Mouse (Mus musculus) midbrain, embryonic 14.5 days (tissue): ENCODE results near the gene Plxnb1. TPM values are rescaled to one million over a fixed set of nuclear protein-coding genes. Genes with fewer than 3 reads are reported as not detected.
A peak's percentile ranks its signal among the peaks of the same experiment; 100 is the strongest.

ENCODE experiments used
- ATAC-seq: fragments of 200-750 bp; cut with Nextera tagmentation; 2 replicates; pipeline ENCODE4 v1.8.0; 2017; ENCODE audit warnings: moderate number of reproducible peaks, moderate library complexity; ENCODE audit not compliant: low FRiP score, low TSS enrichment
- DNase-seq: peaks from one replicate; pipeline ENCODE4 v3.0.0-alpha.2; 2015
- H3K27ac ChIP-seq: fragments of 300-500 bp; sonication (generic); replicated peaks from 2 replicates; pipeline ENCODE4 v1.5.1; 2014; ENCODE audit warnings: mild to moderate bottlenecking, low read depth, low read length, moderate library complexity
- H3K27me3 ChIP-seq: fragments of 300-500 bp; sonication (generic); 2 replicates; pipeline ENCODE4 v1.6.1; 2014; ENCODE audit warnings: low read length, control low read depth, mixed read lengths; ENCODE audit not compliant: control insufficient read depth, insufficient read depth
- H3K36me3 ChIP-seq: fragments of 300-500 bp; sonication (generic); 2 replicates; pipeline ENCODE4 v1.6.1; 2014; ENCODE audit warnings: low read length, control low read depth; ENCODE audit not compliant: control insufficient read depth, insufficient read depth
- H3K4me1 ChIP-seq: fragments of 300-500 bp; sonication (generic); 2 replicates; pipeline ENCODE4 v1.6.1; 2014; ENCODE audit warnings: mild to moderate bottlenecking, antibody characterized with exemption, low read length, control low read depth; ENCODE audit not compliant: control insufficient read depth, insufficient read depth
- H3K4me2 ChIP-seq: fragments of 300-500 bp; sonication (generic); 2 replicates; pipeline ENCODE4 v1.6.1; 2014; ENCODE audit warnings: mild to moderate bottlenecking, low read length, moderate library complexity
- H3K4me3 ChIP-seq: fragments of 300-500 bp; sonication (generic); replicated peaks from 2 replicates; pipeline ENCODE4 v1.5.1; 2014; ENCODE audit warnings: low read depth, low read length
- H3K9ac ChIP-seq: fragments of 300-500 bp; sonication (generic); replicated peaks from 2 replicates; pipeline ENCODE4 v1.6.1; 2014; ENCODE audit warnings: mild to moderate bottlenecking, low read length, moderate library complexity
- H3K9me3 ChIP-seq: fragments of 300-500 bp; sonication (generic); 2 replicates; pipeline ENCODE4 v1.6.1; 2016; ENCODE audit warnings: low read length, control low read depth, mixed read lengths; ENCODE audit not compliant: control insufficient read depth
- WGBS: fragments of 180-500 bp; shearing (Covaris S2); extraction: QIAGEN DNeasy Blood & Tissue Kit; methylation state at CpG from one replicate; pipeline ENCODE4 v1.1.7; 2014; 5-methylcytosine and 5-hydroxymethylcytosine counted together
- polyA plus RNA-seq: library from polyadenylated mRNA; unstranded; fragments of >200 nt; fragmentation: Nextera tagmentation; extraction: Ambion mirVana; gene quantifications from 2 replicates; pipeline ENCODE4 v1.2.1, GENCODE M21; 2014

Gene Plxnb1
- polyA plus RNA-seq, 1 experiment from 2014 or later = 21.7 TPM

- WGBS = 4% methylated on average over 9 of the region's 9 CpGs
- H3K4me1 ChIP-seq = peaks cover 39% of the 10 kb centered on the region
- no peak; the same call in 1 of the 2 replicates for ATAC-seq
Measured at GRCm38 (mm10) chr9:109096251-109096661, 1.1 kb downstream of the Plxnb1 start.

GRCm38 (mm10) chr9:109096856-109097255, 1.7 kb downstream of the Plxnb1 start:
- peak overlapping the region; percentile 100 for H3K27ac ChIP-seq

More at GRCm38 (mm10) chr9:109096251-109096661, 1.1 kb downstream of the Plxnb1 start:
- peak overlapping the region; percentile 76 for H3K4me3 ChIP-seq
- H3K4me2 ChIP-seq = peak overlapping the region; percentile 97
- H3K27ac ChIP-seq = peak overlapping the region; percentile 100
- H3K27me3 ChIP-seq = no peaks in the 10 kb centered on the region
- H3K9me3 ChIP-seq = no peaks in the 10 kb centered on the region
- H3K9ac ChIP-seq = peak overlapping the region; percentile 97
- peaks cover 29% of the 10 kb centered on the region for H3K36me3 ChIP-seq
- no peak for DNase-seq

GRCm38 (mm10) chr9:109097291-109097690, 2.1 kb downstream of the Plxnb1 start:
- Histone ChIP-seq H3K4me2 (peak overlapping the region; percentile 97), H3K4me1 (peaks cover 39% of the 10 kb centered on the region), H3K36me3 (peaks cover 28% of the 10 kb centered on the region), H3K27ac (peak overlapping the region; percentile 100), H3K9me3 (no peaks in the 10 kb centered on the region), H3K27me3 (no peaks in the 10 kb centered on the region), H3K9ac (peak overlapping the region; percentile 97), H3K4me3 (peak overlapping the region; percentile 76)
- 6% methylated on average over 6 of the region's 6 CpGs for WGBS
- no peak for ATAC-seq
- DNase-seq = peak; percentile 30

More at GRCm38 (mm10) chr9:109096856-109097255, 1.7 kb downstream of the Plxnb1 start:
- H3K4me2 ChIP-seq = peak overlapping the region; percentile 97
- peak overlapping the region; percentile 97 for H3K9ac ChIP-seq
- peaks cover 39% of the 10 kb centered on the region for H3K4me1 ChIP-seq
- ATAC-seq (no peak), DNase-seq (peak; percentile 55)
- H3K4me3 ChIP-seq = peak overlapping the region; percentile 76
- no peaks in the 10 kb centered on the region for H3K9me3 ChIP-seq
- H3K27me3 ChIP-seq = no peaks in the 10 kb centered on the region
- H3K36me3 ChIP-seq = peaks cover 27% of the 10 kb centered on the region
- 10% methylated on average over 6 of the region's 6 CpGs for whole genome bisulfite sequencing

- H3K36me3 ChIP-seq = peaks cover 34% of the 10 kb centered on the region
- H3K9ac ChIP-seq = peak overlapping the region; percentile 97
- H3K4me1 ChIP-seq = peaks cover 39% of the 10 kb centered on the region
- peak; percentile 48 for DNase-seq
- no peak for ATAC-seq
- H3K4me3 ChIP-seq = peak overlapping the region; percentile 76
- no peaks in the 10 kb centered on the region for H3K27me3 ChIP-seq
- peak overlapping the region; percentile 97 for H3K4me2 ChIP-seq
- 52% methylated on average over 5 of the region's 5 CpGs for WGBS
- no peaks in the 10 kb centered on the region for H3K9me3 ChIP-seq
- peak overlapping the region; percentile 100 for H3K27ac ChIP-seq
Measured at GRCm38 (mm10) chr9:109097831-109098230, 2.6 kb downstream of the Plxnb1 start.

- H3K4me2 ChIP-seq = peak overlapping the region; percentile 97
- peak overlapping the region; percentile 76 for H3K4me3 ChIP-seq
- DNase-seq (no peak), ATAC-seq (no peak)
- H3K4me1 ChIP-seq = peaks cover 39% of the 10 kb centered on the region
- H3K9me3 ChIP-seq = no peaks in the 10 kb centered on the region
- WGBS = 88% methylated on average over 8 of the region's 8 CpGs
- peak overlapping the region; percentile 97; the same call in 1 of the 2 replicates for H3K9ac ChIP-seq
- peak overlapping the region; percentile 100 for H3K27ac ChIP-seq
- H3K36me3 ChIP-seq = peaks cover 39% of the 10 kb centered on the region
- H3K27me3 ChIP-seq = no peaks in the 10 kb centered on the region
Measured at GRCm38 (mm10) chr9:109098366-109098765, 3.2 kb downstream of the Plxnb1 start.

- no peaks in the 10 kb centered on the region for H3K9me3 ChIP-seq
- DNase-seq = peak; percentile 62
- H3K36me3 ChIP-seq = peaks cover 45% of the 10 kb centered on the region
- H3K4me3 ChIP-seq = no peak overlapping the region
- peak overlapping the region; percentile 97; the same call in 1 of the 2 replicates for H3K9ac ChIP-seq
- peaks cover 36% of the 10 kb centered on the region for H3K4me1 ChIP-seq
- no peak for ATAC-seq
- H3K4me2 ChIP-seq = peak overlapping the region; percentile 97
- whole genome bisulfite sequencing = 57% methylated on average over 6 of the region's 6 CpGs
- H3K27ac ChIP-seq = peak overlapping the region; percentile 100; the same call in 1 of the 2 replicates
- no peaks in the 10 kb centered on the region for H3K27me3 ChIP-seq
Measured at GRCm38 (mm10) chr9:109098969-109099368, 3.8 kb downstream of the Plxnb1 start.

- Histone ChIP-seq H3K36me3 (peaks cover 59% of the 10 kb centered on the region), H3K9me3 (no peaks in the 10 kb centered on the region), H3K4me3 (no peak overlapping the region), H3K27ac (no peak overlapping the region), H3K27me3 (no peaks in the 10 kb centered on the region), H3K4me1 (peaks cover 28% of the 10 kb centered on the region), H3K4me2 (no peak overlapping the region), H3K9ac (no peak overlapping the region)
- 86% methylated on average over 20 of the region's 20 CpGs for WGBS
- no peak for ATAC-seq
- no peak for DNase-seq
Measured at GRCm38 (mm10) chr9:109100307-109100928, 5.2 kb downstream of the Plxnb1 start.

- H3K36me3 ChIP-seq = peaks cover 75% of the 10 kb centered on the region
- peaks cover 25% of the 10 kb centered on the region for H3K4me1 ChIP-seq
- no peak overlapping the region for H3K4me2 ChIP-seq
- H3K9me3 ChIP-seq = no peaks in the 10 kb centered on the region
- 89% methylated on average over 5 of the region's 5 CpGs for WGBS
- DNase-seq (no peak), ATAC-seq (no peak)
- H3K27ac ChIP-seq = no peak overlapping the region
- no peak overlapping the region for H3K4me3 ChIP-seq
- no peak overlapping the region for H3K9ac ChIP-seq
- H3K27me3 ChIP-seq = no peaks in the 10 kb centered on the region
Measured at GRCm38 (mm10) chr9:109101933-109102445, 6.8 kb downstream of the Plxnb1 start.

GRCm38 (mm10) chr9:109102541-109102940, 7.4 kb downstream of the Plxnb1 start:
- no peak overlapping the region for H3K4me3 ChIP-seq
- H3K4me2 ChIP-seq = no peak overlapping the region
- no peaks in the 10 kb centered on the region for H3K27me3 ChIP-seq
- 93% methylated on average over 3 of the region's 3 CpGs for WGBS
- H3K4me1 ChIP-seq = peaks cover 19% of the 10 kb centered on the region
- no peak overlapping the region for H3K9ac ChIP-seq
- peaks cover 80% of the 10 kb centered on the region for H3K36me3 ChIP-seq
- no peak overlapping the region for H3K27ac ChIP-seq
- ATAC-seq (no peak), DNase-seq (no peak)
- no peaks in the 10 kb centered on the region for H3K9me3 ChIP-seq
